30 mouse cellular contexts compared by ENCODE assay signal in genomic region chr7:79394666-79395065, GRCm38 (mm10). TPM values are rescaled to one million over a fixed set of nuclear protein-coding genes. Genes with fewer than 3 reads are reported as not detected.
DNase-seq lines count a peak whose midpoint lies in the region; ATAC-seq and TF ChIP-seq lines count a peak whose summit lies in the region.
"Had no signal": no experiment of that assay in that cellular context is flagged by ENCODE, and none has a peak within 500 bp of the region (broad histone marks: within the 10 kb centered on the region; RNA-seq: fewer than 3 reads in every experiment).

No protein-coding gene starts in this region.

- peak overlapping the region; percentile 94 for H3K4me3 ChIP-seq in E14TG2a.4 (replicated peaks; ENCODE audit: low read length)
- H3K4me3 ChIP-seq in midbrain, postnatal 0 days (ENCODE audit: low read depth, low read length): no peak overlapping the region
- H3K4me3 ChIP-seq: embryonic facial prominence, embryonic 13.5 days; embryonic facial prominence, embryonic 15.5 days; forebrain, embryonic 10.5 days; forebrain, embryonic 12.5 days had no signal

- TF ChIP-seq CTCF in E14TG2a.4 (conservative IDR thresholded peaks at IDR 0.05; ENCODE audit: low read length): no peak
- TF ChIP-seq CTCF in midbrain, postnatal 0 days (IDR thresholded peaks at IDR 0.05): no peak

- no peak for ATAC-seq in midbrain, postnatal 0 days (ENCODE audit: low FRiP score)
- ATAC-seq: activated CD4-positive, CD25-positive, alpha-beta regulatory T cell, adult 4 months; CD4-positive, CD25-positive, alpha-beta regulatory T cell, adult 4 months; forebrain, embryonic 14.5 days; forebrain, embryonic 16.5 days; Patski had no signal

- H3K9ac ChIP-seq in midbrain, postnatal 0 days (replicated peaks; ENCODE audit: low read length, poor library complexity, severe bottlenecking): no peak overlapping the region
- H3K9ac ChIP-seq: embryonic facial prominence, embryonic 13.5 days; embryonic facial prominence, embryonic 15.5 days; forebrain, embryonic 12.5 days had no signal

- H3K4me2 ChIP-seq in midbrain, postnatal 0 days (ENCODE audit: low read depth, low read length, poor library complexity, severe bottlenecking): no peak overlapping the region
- H3K4me2 ChIP-seq: embryonic facial prominence, embryonic 13.5 days; embryonic facial prominence, embryonic 15.5 days; forebrain, embryonic 12.5 days had no signal

- peak; percentile 60 for DNase-seq in ES-CJ7 (ENCODE audit: low read depth, low spot score)
- peak; percentile 75 for DNase-seq in R1 (ENCODE audit: low read depth, low spot score)
- no peak for DNase-seq in liver
- DNase-seq in urinary bladder, postnatal 4 days (ENCODE audit: low spot score in 2 of 2): no peak
- no peak for DNase-seq in midbrain, postnatal 0 days (ENCODE audit: low spot score)
- DNase-seq: adrenal gland, adult 8-10 months; adrenal gland, postnatal 14 days; adrenal gland, postnatal 36 days; B cell, adult 2 months; cerebellum, adult 11-12 months; cerebellum, adult 2 months; cerebellum, adult 9-10 months; cerebellum, postnatal 10 days; cerebellum, postnatal 36 days; embryo, embryonic 11 days had no signal

- peaks cover 11% of the 10 kb centered on the region for H3K36me3 ChIP-seq in E14TG2a.4 (ENCODE audit: insufficient read depth, low read length)
- H3K36me3 ChIP-seq in midbrain, postnatal 0 days (ENCODE audit: insufficient read depth, low read length): no peaks in the 10 kb centered on the region
- H3K36me3 ChIP-seq: embryonic facial prominence, embryonic 13.5 days; embryonic facial prominence, embryonic 15.5 days; forebrain, embryonic 12.5 days had no signal

- no peaks in the 10 kb centered on the region for H3K27me3 ChIP-seq in E14TG2a.4 (ENCODE audit: insufficient read depth, low read length)
- H3K27me3 ChIP-seq in midbrain, postnatal 0 days (ENCODE audit: insufficient read depth, low read length): no peaks in the 10 kb centered on the region
- H3K27me3 ChIP-seq: CH12.LX; embryonic facial prominence, embryonic 13.5 days; embryonic facial prominence, embryonic 15.5 days; forebrain, embryonic 12.5 days; Patski had no signal

- 71% methylated on average over 7 of the region's 7 CpGs for WGBS in midbrain, postnatal 0 days

- peaks cover 81% of the 10 kb centered on the region for H3K4me1 ChIP-seq in E14TG2a.4 (replicated peaks; ENCODE audit: low read depth, low read length)
- peaks cover 4% of the 10 kb centered on the region; the same call in 1 of the 2 replicates for H3K4me1 ChIP-seq in midbrain, postnatal 0 days (ENCODE audit: insufficient read depth, low read length)

- H3K27ac ChIP-seq in midbrain, postnatal 0 days (ENCODE audit: low read depth, low read length): no peak overlapping the region
- H3K27ac ChIP-seq: embryonic facial prominence, embryonic 13.5 days; embryonic facial prominence, embryonic 15.5 days; forebrain, embryonic 10.5 days; forebrain, embryonic 12.5 days had no signal

- H3K9me3 ChIP-seq in E14TG2a.4 (ENCODE audit: low read length): no peaks in the 10 kb centered on the region
- H3K9me3 ChIP-seq in midbrain, postnatal 0 days (ENCODE audit: low read length): no peaks in the 10 kb centered on the region
- H3K9me3 ChIP-seq: embryonic facial prominence, embryonic 13.5 days; embryonic facial prominence, embryonic 15.5 days; forebrain, embryonic 10.5 days; forebrain, embryonic 12.5 days; G1E had no signal

RNA-seq across cellular contexts. Expression of gene Fanci, which starts 2.9 kb away (rescaled TPM):
- 1.2 and 4.4 TPM in 2 replicates for total RNA-seq in midbrain, postnatal 0 days (2014; rRNA removed)
- 0.66 and 1.1 TPM in 2 replicates for polyA plus RNA-seq in midbrain, postnatal 0 days (2015; fragmentation: Nextera tagmentation; extraction: Ambion mirVana)

RNA-seq across cellular contexts. Expression of gene Rlbp1, which starts 7.8 kb away (rescaled TPM):
- 7.4 and 8.4 TPM in 2 replicates for total RNA-seq in midbrain, postnatal 0 days (2014; rRNA removed)
- 7.4 and 10.6 TPM in 2 replicates for polyA plus RNA-seq in midbrain, postnatal 0 days (2015; fragmentation: Nextera tagmentation; extraction: Ambion mirVana)
- total RNA-seq: adrenal gland, adult 18-20 months; adrenal gland, postnatal 14 days; adrenal gland, postnatal 36 days; common myeloid progenitor, adult 5-6 weeks; G1E had no signal
- polyA plus RNA-seq: CD4-positive, CD25-positive, alpha-beta regulatory T cell, adult 4 months; erythroblast, embryonic 14.5 days; G1E; Patski had no signal

Comparison
In these comparisons a context has a peak if more than half of its experiments do, and no peak if none do; other contexts are left out.
1. DNase-seq: peak in ES-CJ7 (single experiment) and R1 (single experiment); none in liver (single experiment), urinary bladder, postnatal 4 days (0 of 2) and midbrain, postnatal 0 days (single experiment).